Mouse (Mus musculus) urinary bladder, postnatal 25 days (tissue): ENCODE data around the gene B4galt2.
A peak's percentile ranks its signal among the peaks of the same experiment; 100 is the strongest.

Source experiments
- DNase-seq: peaks from one replicate; pipeline ENCODE4 v3.0.0; 2022; ENCODE audit warnings: low spot score

B4galt2 gene

GRCm38 (mm10) chr4:117882701-117883691 lies at the start of gene B4galt2:
B4galt2 (minus strand) TSS chr4:117883487.
- DNase-seq, result peak; percentile 53

DNA sequence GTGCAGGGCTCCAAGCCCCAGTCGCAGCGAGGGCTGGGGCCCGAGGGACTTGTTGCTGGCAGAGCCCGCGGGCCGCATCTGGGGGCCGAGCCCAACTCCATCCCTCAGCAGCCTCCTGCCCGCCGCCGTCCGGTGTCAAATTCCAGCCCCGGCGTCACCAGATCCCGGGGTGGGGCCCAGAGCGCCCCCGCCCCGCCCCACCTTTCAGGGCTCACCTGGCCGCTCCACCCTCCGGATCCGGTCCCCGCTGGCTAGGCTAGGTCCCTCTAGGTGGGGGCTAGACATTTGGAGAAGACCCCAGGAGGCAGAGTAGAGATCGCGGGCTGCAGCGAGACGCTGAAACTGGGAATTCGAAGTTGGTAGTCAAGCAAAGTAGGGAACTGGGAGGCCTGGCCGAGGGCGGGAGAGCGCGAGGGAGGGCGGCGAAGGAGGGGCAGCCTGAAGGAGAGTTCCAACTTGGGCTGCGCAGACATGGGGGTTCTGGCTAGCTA lies 46.1 kb upstream of the B4galt2 start, which contains the start of gene Artn:
TSS of gene Artn (minus strand) at position 373 of the 491 bp plus-strand sequence.
- DNase-seq, result peak; percentile 66

DNA sequence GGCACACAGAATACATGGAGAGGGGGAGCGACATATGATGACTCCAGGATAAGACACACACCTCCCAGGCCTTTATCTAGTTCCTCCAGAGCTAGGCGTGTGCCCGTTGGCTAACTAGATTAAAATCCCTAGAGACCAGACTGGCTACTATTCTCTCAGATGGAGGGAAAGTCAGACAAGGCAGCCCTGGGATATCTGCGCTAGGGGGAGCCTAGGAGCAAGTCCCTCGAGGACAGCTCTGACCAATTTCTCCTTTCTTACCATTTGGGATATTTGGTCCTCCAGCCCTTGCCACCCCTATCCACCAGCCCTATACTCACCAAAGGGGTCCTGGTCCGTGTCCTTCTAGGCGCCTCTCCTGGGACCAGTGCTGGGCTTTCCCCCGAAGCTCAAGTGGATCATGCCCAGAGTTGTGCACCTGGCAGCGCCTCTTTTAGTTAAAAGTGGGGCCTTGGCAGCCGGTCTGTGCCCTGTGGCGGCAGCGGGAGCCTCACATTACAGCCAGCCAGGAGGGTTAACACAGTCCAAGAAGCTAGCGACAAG lies 45.5 kb upstream of the B4galt2 start:
- peak; percentile 66 for DNase-seq

DNA sequence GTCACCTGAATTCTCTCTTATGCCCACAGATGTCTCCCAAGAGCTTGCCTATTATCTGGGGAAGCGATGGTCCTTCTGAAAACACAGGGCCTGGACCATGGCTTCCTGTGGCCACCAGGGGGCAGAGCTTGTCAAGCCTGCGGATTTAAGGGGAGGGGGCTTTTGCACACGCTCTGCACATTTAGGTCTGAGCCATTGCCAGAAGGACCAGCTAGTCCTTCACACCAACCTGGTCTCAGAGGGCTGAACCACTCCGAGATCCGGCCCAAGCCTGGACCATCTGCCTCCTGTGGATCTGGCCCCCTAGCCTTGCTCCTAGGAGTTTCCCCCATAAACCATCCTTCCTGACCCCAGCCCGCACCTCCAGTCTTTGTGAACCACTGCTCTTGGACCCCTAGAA lies 44.9 kb upstream of the B4galt2 start:
- no peak for DNase-seq

DNA sequence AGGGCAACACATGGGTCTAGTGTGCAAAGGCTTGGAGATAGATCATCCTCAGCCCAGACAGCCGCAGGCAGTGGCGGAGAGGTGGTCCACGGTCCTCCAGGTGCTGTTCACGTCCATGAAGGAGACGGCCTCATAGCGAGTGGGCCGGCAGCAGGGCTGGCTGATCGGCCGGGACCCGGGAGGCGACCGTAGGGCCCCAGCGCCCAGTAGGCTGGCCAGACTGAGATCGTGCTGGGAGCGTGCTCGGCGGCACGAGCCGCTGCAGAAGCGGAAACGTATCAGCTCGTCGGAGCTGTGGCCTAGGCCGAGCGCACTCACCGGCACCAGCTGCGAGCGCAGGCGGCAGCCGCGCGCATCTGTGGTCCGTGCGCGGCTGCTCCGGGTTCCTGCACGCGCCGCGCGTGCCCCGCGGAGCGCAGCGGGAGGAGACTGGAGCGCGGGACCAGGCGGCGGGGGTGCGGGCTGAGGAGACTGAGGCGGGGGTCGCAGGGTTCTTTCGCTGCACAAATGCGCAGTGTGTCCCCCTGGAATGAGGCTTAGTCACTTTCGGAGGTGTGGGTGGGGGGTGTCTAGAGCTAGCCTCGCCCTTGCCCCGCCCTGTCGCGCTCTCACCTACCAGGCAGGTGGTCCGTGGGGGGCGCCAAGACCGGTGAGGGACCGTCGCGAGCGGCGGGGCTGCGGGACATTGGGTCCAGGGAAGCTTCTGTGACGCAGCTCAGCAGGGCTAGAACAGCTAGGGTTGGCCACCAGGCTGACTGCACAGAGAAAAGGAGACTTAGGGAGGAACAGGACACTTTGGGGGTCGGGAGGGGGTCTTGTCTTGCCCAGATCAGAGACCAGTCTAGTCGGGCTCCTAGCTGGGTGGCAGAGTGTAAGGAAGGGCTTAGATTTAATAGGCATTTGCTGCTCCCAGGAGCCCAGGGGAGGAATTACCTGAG lies 43.5 kb upstream of the B4galt2 start:
- DNase-seq, result no peak

DNA sequence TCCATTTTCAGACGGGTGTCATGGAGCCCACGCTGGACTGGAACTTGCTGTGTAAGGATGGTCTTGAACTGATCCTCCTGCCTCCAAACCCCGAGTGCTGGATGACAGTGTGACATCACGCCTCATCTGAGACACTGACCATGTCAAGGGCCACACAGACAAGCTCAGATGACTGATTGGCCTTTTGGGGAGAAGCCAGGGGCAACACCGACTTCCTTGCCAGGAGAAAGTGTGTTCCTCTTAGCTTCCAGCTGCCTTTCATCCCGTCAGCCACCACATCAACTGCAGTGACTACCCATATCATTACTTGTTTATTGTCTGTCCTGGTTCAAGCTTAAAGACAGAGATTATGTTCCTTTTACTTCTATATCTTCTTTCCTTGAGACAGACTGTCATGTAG lies 41.6 kb upstream of the B4galt2 start:
- DNase-seq, result no peak

DNA sequence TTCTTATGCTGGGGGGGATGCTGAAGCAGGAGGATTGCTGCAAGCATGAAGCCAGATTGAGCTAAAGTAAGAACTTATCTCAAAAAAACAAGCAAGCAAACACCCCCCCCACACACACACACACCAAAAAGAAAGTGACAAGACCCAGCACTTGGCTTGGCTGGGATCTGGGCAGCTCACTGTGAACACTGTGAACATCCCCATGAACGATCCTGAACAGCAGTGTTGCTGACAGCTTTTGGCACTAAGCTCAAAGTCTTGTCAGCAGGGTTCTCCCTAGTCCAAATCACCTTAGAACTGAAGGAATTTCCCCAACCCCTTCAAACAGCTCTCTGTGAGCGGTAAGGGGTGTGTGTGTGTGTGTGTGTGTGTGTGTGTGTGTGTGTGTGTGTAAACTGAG lies 40.2 kb upstream of the B4galt2 start:
- no peak for DNase-seq

DNA sequence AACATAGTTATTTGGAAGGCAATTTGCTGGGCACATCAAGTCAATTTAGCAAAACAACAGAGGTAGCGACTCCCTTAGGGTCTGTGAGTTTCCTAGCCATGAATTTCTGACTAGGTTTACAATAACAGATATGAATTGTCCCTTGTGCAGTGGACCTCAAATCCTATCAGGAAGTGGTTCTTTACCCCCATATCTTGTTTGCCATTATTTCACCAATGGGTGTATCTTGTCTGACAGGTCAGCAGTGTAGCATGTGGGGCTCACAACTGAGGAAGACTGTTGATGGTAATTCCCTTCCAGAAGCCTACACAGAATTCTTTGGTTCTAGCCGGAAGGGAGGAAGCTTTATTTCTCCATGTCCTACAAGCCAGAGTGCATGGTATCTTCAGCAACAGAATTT lies 38.1 kb upstream of the B4galt2 start:
- DNase-seq, result no peak

- DNase-seq, result no peak
These were observed 35.5 kb upstream of the B4galt2 start for GRCm38 (mm10) chr4:117918762-117919161.

DNA sequence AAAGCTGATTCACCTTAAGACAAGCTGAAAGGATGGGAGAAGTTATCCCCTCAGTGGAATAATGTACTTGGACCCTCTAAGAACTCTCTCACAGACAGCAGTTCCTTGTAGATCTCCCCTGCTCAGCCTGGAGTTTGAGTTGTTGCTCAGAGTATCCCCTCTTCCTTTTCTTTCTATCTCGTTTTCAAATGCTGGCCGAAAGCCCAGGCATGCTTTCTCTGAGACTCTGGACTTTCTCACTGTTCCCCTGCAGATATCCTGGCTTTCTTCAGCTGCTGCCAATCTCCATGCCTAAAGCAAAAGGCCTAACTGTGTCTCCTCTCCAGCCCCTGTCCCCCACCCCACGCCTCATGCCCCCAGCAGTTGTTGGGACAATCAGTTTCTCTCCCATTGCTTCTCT lies 35.0 kb upstream of the B4galt2 start:
- no peak for DNase-seq

DNA sequence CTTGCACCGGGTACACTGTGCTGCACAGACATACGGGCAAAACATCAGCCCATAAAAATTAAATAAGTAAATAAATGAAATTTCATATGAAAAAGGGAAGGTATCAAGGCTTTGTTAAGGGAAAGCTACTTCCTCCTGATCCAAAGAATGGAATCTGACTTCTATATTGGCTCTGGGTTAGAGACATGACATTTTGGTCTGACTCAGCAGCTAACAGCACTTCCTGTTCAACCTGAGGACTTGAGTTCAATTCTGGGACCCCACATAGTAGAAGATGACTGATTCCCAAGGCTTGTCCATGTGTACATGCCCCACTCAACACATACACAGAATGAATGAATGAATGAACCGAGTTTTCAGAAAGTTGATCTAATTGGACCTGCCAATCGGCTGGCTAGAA lies 34.6 kb upstream of the B4galt2 start:
- DNase-seq, result no peak

DNA sequence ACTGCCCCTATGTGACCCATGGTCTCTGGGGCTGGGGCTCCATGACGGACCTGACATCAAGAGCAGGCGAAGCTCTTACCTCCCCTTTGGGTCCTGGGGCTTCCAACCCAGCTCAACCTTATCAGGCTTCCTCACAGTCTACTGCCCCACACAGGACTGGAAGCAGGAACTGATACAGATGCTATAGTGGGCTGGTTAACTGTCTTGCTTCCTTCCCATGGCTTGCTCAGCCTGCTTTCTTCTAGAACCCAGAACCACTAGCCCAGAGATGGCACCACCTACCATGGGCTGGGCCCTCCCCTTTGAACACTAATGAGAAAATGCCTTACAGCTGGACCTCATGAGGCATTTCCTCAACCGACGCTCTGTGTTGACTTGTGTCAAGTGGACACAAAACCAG lies 34.1 kb upstream of the B4galt2 start:
- DNase-seq, result no peak

- DNase-seq, result no peak
These were observed 33.1 kb upstream of the B4galt2 start for GRCm38 (mm10) chr4:117916386-117916785.

DNA sequence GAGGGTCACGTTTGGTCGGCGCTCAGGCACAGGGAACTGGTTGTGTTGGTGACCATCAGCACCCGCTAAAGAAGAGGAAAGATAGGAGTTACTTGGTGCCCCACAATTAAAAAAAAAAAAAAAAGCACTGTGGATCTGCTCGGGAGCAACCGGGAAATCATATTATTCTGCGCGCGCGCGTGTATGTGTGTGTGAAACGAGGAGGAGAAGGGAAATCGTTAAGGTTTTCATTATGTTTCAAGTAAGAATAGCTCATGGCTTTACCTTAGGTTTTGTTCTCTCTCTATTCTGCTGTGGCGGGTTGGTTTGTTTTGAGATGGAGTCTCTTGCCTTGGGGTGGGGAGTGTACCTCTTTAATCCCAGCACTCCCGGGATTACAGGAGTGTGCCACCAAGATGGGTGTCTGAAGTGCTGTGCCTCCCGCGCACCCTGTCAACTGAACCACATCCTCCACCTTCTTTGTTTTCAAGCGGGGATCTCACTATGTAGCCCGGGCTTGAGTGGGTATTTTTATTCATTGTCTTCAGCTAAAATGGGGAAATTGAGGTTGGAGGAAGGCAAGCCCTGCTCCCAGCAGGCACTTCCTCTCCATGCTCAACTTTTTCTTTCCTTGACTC lies 32.3 kb upstream of the B4galt2 start:
- DNase-seq, result no peak

- DNase-seq, result peak; percentile 91
These were observed 31.5 kb upstream of the B4galt2 start, which contains the start of gene Ipo13 for GRCm38 (mm10) chr4:117914591-117915442. Ipo13 (minus strand) TSS chr4:117914999.

- no peak for DNase-seq
These were observed 30.7 kb upstream of the B4galt2 start for GRCm38 (mm10) chr4:117914031-117914430.

DNA sequence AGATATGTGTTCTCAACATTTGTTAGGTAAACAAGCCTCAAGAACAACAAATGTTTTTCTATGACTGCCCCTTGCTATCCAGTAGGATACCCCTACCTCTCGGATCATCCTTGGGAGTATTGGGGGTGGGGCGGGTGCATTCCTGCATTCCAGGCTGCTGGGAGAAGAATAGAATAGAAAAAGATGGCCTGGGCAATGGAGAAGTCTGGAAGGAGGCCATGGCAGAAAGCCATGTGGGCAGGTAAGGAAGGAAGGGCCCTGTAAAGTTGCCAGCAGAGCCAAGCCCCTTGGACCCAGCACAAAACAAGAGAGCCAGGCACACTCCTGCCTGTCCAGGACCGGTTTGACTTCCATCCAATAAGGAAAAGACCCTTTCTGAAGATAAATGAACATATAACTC lies 30.1 kb upstream of the B4galt2 start:
- DNase-seq, result no peak

DNA sequence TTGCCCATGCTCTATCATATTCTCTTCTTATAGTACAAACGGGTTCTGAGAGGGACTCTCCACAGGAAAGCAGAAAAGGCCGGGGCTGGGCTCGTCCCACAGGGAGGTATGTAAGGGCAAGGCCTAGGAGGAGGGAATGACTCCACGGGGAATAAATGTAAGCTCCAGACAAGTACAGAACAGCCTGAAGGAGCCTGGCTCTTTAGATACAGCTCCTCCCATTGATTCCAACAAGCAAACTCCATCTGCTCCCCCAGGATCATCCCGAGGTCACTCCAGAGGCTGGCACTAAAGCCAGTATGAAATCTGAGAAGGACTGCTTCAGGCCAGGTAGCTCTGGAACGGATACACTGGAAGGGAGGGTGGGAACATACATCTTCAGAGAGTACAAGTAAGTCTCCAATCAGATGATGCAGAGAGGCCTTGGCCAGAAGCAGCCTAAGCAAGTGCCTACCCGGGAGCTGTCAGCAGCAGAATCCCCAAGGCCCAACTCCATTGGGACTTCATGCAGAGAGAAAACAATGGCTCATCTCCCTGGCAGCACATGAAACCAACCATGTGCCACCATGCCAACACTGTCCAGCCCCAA lies 29.5 kb upstream of the B4galt2 start:
- no peak for DNase-seq

GRCm38 (mm10) chr4:117912131-117912561 lies 28.9 kb upstream of the B4galt2 start:
- DNase-seq, result no peak

DNA sequence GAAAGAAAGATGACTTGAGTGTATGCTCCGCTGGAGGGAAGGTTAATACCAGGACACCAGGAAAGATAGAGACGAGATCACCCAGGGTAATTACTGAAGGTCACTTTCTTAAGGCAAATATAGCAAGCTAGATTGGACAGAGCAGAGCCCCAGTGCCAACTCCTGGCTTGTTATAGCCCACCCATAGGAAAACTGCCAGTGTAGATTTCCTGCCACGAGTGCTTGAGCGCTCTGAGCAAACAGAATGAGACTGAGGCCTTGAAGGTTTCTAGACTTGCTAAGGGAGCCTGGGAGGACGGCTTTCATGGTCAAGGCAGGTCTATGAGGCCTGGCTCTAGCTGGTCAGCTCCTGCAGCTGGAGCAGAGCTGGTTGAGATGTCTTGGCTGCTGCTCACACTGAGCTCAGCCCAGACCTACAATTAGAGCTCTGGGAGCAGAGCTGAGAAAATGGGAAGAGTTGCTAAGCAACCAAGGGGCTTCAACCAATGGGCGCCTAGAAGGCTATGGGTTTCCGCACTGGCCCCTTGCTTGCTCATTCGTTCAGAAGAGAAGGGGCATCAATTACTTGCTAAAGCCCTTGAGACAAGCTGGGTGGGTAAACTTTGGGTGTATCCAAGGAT lies 25.7 kb upstream of the B4galt2 start:
- no peak for DNase-seq
